Mouse (Mus musculus) liver, embryonic 12.5 days (tissue): ENCODE results near the gene Tmem184b. TPM values are rescaled to one million over a fixed set of nuclear protein-coding genes. Genes with fewer than 3 reads are reported as not detected.
A peak's percentile ranks its signal among the peaks of the same experiment; 100 is the strongest.

Experiments
- ATAC-seq: fragments of 200-750 bp; cut with Nextera tagmentation; 2 replicates; pipeline ENCODE4 v1.8.0; 2017; ENCODE audit warnings: moderate number of reproducible peaks, mild to moderate bottlenecking, moderate library complexity
- H3K27ac ChIP-seq: fragments of 300-500 bp; sonication (generic); 2 replicates; pipeline ENCODE4 v1.5.1; 2016; ENCODE audit warnings: mild to moderate bottlenecking
- H3K27me3 ChIP-seq: fragments of 300-500 bp; sonication (generic); replicated peaks from 2 replicates; pipeline ENCODE4 v1.6.1; 2016; ENCODE audit warnings: mild to moderate bottlenecking, moderate library complexity
- H3K36me3 ChIP-seq: fragments of 300-500 bp; sonication (generic); 2 replicates; pipeline ENCODE4 v1.6.1; 2016; ENCODE audit warnings: mild to moderate bottlenecking, moderate library complexity
- H3K4me1 ChIP-seq: fragments of 300-500 bp; sonication (generic); 2 replicates; pipeline ENCODE4 v1.6.1; 2016
- H3K4me2 ChIP-seq: fragments of 300-500 bp; sonication (generic); 2 replicates; pipeline ENCODE4 v1.6.1; 2016; ENCODE audit warnings: mild to moderate bottlenecking, moderate library complexity
- H3K4me3 ChIP-seq: fragments of 300-500 bp; sonication (generic); 2 replicates; pipeline ENCODE4 v1.5.1; 2016; ENCODE audit warnings: mild to moderate bottlenecking, moderate library complexity
- H3K9ac ChIP-seq: fragments of 300-500 bp; sonication (generic); 2 replicates; pipeline ENCODE4 v1.6.1; 2016; ENCODE audit warnings: mild to moderate bottlenecking, moderate library complexity
- H3K9me3 ChIP-seq: fragments of 300-500 bp; sonication (generic); replicated peaks from 2 replicates; pipeline ENCODE4 v1.6.1; 2016; ENCODE audit warnings: mild to moderate bottlenecking, moderate library complexity
- WGBS: fragments of 180-500 bp; shearing (Covaris S2); methylation state at CpG from one replicate; pipeline ENCODE4 v1.1.7; 2016; ENCODE audit not compliant: insufficient replicate concordance; 5-methylcytosine and 5-hydroxymethylcytosine counted together
- polyA plus RNA-seq: library from polyadenylated mRNA; unstranded; fragments of >200 nt; fragmentation: Nextera tagmentation; extraction: Ambion mirVana; gene quantifications from 2 replicates; pipeline ENCODE4 v1.2.1, GENCODE M21; 2016

Tmem184b gene
- polyA plus RNA-seq, 1 experiment from 2014 or later: 16.4 TPM

DNA sequence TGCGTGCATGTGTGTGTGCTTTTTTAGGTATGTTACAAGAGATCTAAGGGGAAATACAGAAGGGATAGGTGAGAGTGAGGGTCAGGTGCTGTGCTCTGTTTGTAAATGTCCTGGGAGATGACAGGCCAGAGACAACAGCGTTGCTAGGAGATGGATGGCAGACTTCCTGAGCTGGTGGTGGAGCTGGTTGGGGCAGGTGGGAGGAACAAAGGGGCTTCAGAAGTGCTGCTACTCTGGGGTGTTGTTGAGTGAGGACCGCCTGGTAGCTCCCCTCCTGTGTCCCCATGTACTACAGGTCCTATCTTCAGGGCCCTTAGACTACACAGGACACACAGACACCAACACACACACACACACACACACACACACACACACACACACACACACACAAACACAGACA, 28.6 kb downstream of the Tmem184b start:
- Histone ChIP-seq H3K9ac (no peak overlapping the region), H3K36me3 (peaks cover 53% of the 10 kb centered on the region), H3K27me3 (no peaks in the 10 kb centered on the region), H3K9me3 (no peaks in the 10 kb centered on the region), H3K4me3 (no peak overlapping the region), H3K4me2 (no peak overlapping the region), H3K27ac (no peak overlapping the region), H3K4me1 (peaks cover 5% of the 10 kb centered on the region; the same call in 1 of the 2 replicates)
- WGBS: 60% methylated on average over 3 of the region's 3 CpGs
- ATAC-seq: no peak

DNA sequence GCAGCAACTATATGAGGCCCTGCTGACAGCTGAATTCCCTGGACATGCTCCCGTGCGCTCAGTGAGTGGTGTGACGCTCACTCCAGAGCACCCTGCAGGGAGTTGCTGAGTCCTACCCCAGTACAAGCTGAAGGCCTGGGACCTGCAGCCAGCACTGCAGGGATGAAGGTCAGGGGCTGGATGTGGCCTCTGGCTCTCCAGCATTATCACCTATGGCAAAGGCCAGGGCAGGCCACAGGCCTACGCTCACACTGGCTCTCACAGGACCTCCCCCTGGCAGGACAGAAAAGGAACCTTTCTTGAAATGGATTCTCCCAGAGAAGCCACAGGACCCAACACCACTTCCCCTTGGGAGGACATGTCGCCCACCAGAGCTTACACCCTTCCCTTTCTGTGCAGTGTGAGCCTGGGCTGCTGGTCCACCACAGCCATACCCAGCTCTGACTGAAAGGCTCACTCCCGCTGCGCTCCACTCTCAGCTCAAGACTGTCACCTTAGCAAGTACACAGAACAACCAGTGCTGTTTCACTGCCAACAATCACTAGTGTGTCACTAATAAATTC, 33.0 kb downstream of the Tmem184b start:
- Histone ChIP-seq H3K9me3 (no peaks in the 10 kb centered on the region), H3K36me3 (peaks cover 48% of the 10 kb centered on the region), H3K27ac (no peak overlapping the region), H3K4me2 (no peak overlapping the region), H3K9ac (no peak overlapping the region), H3K4me3 (no peak overlapping the region), H3K27me3 (no peaks in the 10 kb centered on the region), H3K4me1 (peaks cover 26% of the 10 kb centered on the region)
- 72% methylated on average over 7 of the region's 7 CpGs for WGBS
- no peak for ATAC-seq

DNA sequence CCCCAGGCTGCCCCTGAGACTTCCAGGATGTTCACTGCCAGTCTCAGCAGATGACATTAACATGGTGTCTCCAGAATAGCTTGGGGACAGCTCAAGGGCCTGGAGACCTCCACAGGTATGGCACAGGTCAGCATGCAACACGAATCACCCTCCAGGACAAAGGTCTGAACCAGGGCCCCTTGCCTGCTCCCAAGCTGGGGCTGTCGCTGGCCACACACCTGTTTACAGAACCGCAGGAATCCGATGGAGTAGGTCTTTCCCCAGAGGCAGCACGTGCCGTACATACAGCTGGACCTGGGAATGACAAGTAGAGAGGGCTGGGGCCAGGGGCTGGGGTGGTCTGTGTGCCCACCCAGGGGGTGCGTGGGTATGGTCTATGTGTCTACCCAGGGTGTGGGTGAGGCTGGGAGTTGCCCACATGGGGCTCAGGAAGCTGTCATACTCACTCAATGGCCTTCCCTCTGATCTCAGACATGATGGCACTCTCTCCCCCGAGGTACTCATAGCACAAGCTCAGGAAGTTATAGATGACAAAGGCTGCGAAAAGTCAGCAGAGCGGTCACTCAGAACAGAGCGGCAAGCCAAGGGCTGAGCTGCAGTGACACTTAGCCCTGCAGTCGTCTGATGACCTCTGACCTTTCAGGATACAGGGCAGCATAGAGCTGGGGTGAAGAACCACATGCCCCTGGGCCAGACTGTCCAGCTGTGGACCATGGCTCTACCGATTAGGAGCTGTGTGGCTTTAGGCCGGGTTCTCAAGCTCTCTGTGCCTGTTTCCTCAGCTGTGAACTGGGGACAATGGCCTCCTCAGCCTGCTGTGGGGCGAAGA, 33.7 kb downstream of the Tmem184b start:
- no peak for ATAC-seq
- Histone ChIP-seq H3K27me3 (no peaks in the 10 kb centered on the region), H3K36me3 (peaks cover 48% of the 10 kb centered on the region)

DNA sequence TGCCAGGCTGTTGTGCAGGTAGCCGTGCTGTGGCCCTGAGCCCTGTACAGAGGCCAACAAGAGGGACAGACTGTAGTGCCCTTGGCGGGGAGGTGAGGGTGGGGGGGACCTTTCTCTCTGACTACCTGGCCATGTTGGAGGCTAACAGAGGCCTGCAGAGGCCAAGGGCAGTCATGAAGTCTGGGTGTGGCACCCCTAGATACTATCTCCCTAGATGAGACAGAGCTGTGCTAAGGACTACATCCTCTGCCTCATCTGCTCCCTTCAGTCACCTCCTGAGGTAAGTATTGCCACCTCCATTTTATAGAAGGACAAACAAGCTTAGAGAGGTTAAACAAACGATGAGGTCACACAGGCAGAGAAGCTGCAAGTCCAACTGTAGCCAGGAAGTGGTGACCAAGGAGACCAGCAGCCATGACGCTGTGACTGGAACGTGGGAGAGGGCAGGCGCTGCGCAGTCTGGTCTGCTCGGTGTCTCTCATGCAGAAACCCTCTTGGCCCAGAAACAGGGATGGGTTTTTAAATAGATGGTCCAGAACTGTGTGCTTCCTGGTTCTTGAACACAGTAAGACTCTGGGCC, 34.4 kb downstream of the Tmem184b start:
- no peak overlapping the region for H3K4me2 ChIP-seq
- no peak overlapping the region for H3K9ac ChIP-seq
- WGBS: 74% methylated on average over 8 of the region's 8 CpGs
- H3K36me3 ChIP-seq: peaks cover 51% of the 10 kb centered on the region
- 0 out of 2 replicates have a peak, but pooled peaks have one; percentile 17 for ATAC-seq
- peaks cover 26% of the 10 kb centered on the region for H3K4me1 ChIP-seq
- H3K27me3 ChIP-seq: no peaks in the 10 kb centered on the region
- H3K4me3 ChIP-seq: no peak overlapping the region
- H3K9me3 ChIP-seq: no peaks in the 10 kb centered on the region
- H3K27ac ChIP-seq: peak overlapping the region; percentile 30; the same call in 1 of the 2 replicates

More for the DNA sequence above, 33.7 kb downstream of the Tmem184b start:
- no peak overlapping the region for H3K4me3 ChIP-seq
- H3K4me1 ChIP-seq: peaks cover 26% of the 10 kb centered on the region
- no peak overlapping the region for H3K9ac ChIP-seq
- WGBS: 68% methylated on average over 15 of the region's 15 CpGs
- no peaks in the 10 kb centered on the region for H3K9me3 ChIP-seq
- no peak overlapping the region for H3K4me2 ChIP-seq
- no peak overlapping the region for H3K27ac ChIP-seq

DNA sequence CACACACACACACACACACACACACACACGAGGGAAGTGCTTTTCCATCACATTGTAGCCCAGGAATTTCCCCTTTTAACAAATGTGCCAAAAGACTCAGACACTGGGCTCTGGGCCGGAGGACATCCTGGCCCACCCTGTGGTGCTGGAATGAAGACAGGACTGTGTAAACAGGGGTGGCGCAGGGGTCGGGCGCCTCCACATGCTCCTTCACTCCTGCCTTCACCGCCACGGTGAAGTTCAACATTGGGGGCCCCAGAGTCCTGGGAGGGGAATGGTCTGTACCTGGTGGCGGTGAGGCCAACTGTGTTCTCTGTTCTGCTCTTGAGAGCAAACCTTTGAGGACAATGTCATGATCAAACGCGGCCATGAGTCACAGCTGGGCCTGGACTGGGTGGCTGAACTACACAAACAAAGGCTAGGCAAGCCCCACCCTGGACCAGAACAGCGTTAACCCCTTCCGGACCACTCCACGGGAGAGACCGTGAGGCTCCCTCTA, 35.0 kb downstream of the Tmem184b start:
- Histone ChIP-seq H3K4me1 (peaks cover 26% of the 10 kb centered on the region), H3K9ac (no peak overlapping the region), H3K9me3 (no peaks in the 10 kb centered on the region), H3K27me3 (no peaks in the 10 kb centered on the region), H3K4me2 (no peak overlapping the region), H3K36me3 (peaks cover 54% of the 10 kb centered on the region), H3K4me3 (no peak overlapping the region), H3K27ac (peak overlapping the region; percentile 30; the same call in 1 of the 2 replicates)
- 63% methylated on average over 14 of the region's 14 CpGs for WGBS
- ATAC-seq: peak; percentile 44; the same call in 1 of the 2 replicates

DNA sequence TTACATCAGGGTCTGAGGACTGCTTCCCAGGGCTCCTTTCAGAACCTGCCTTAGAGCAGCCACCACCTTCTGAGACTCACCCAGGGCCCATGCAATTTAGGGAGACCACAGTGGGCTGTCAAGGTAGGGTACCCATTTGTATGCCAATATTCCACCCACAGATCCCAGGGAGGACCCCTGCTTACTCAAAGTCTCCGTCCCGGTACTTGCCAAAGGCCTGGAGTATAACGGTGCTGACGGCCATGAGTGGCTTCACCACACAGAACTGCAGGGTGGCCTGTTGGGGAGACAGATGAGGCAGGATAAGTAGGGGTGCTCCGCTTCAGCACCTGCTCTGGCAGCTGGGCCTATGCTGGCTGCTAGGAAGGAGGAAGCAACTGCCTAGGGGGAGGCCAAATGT, 37.0 kb downstream of the Tmem184b start:
- Histone ChIP-seq H3K27me3 (no peaks in the 10 kb centered on the region), H3K4me1 (peaks cover 29% of the 10 kb centered on the region), H3K4me3 (no peak overlapping the region), H3K36me3 (peaks cover 63% of the 10 kb centered on the region), H3K4me2 (no peak overlapping the region), H3K9ac (no peak overlapping the region), H3K9me3 (no peaks in the 10 kb centered on the region), H3K27ac (no peak overlapping the region)
- ATAC-seq: no peak
- WGBS: 82% methylated on average over 5 of the region's 5 CpGs

DNA sequence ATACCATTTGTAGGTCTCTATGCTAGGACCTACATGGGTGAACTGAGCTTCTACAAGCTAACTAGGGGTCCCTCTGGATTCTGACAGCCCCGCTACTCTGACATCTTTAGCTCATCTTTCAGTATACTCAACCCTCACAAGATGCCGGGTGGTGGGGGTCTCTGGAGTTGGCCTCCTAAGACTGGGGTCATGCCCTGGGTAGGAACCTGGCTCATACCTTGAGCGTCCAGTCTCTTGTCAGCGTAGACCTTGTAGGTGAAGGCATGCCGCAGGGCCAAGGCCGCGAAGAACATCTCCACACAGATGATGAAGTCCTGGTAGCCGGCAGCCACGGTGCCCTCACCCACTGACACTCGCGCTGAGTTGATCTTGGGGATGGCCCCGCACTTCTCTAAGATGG, 38.3 kb downstream of the Tmem184b start:
- H3K9me3 ChIP-seq: no peaks in the 10 kb centered on the region
- peaks cover 40% of the 10 kb centered on the region for H3K4me1 ChIP-seq

DNA sequence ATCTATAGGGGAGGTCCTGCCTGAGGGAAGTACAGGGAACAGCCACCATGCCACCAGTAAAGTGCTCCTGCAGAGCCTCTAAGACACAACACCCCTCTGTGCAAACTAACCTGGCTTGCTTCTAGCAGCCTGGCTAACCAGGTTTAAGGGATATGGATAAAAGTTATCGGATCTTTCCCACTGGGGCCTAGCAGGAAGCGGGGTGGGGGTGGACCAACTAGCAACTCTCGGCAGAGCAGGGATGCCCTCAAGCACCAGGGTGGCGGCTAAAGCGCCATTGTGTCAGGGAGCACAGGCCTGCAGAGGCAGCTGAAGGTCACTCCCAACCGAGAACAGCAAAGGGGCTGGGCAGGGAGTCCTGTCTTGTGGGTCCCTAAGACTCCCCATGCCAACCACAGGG, 39.2 kb downstream of the Tmem184b start:
- Histone ChIP-seq H3K9me3 (no peaks in the 10 kb centered on the region), H3K27me3 (no peaks in the 10 kb centered on the region), H3K4me2 (no peak overlapping the region), H3K36me3 (peaks cover 60% of the 10 kb centered on the region), H3K9ac (no peak overlapping the region), H3K4me1 (peaks cover 36% of the 10 kb centered on the region), H3K4me3 (no peak overlapping the region), H3K27ac (no peak overlapping the region)
- WGBS: 60% methylated on average over 6 of the region's 6 CpGs
- ATAC-seq: no peak

More for the DNA sequence above, 38.3 kb downstream of the Tmem184b start:
- ATAC-seq: no peak
- Histone ChIP-seq H3K9ac (no peak overlapping the region), H3K27me3 (no peaks in the 10 kb centered on the region), H3K4me2 (no peak overlapping the region), H3K36me3 (peaks cover 64% of the 10 kb centered on the region), H3K4me3 (no peak overlapping the region), H3K27ac (no peak overlapping the region)
- WGBS: 85% methylated on average over 12 of the region's 12 CpGs

DNA sequence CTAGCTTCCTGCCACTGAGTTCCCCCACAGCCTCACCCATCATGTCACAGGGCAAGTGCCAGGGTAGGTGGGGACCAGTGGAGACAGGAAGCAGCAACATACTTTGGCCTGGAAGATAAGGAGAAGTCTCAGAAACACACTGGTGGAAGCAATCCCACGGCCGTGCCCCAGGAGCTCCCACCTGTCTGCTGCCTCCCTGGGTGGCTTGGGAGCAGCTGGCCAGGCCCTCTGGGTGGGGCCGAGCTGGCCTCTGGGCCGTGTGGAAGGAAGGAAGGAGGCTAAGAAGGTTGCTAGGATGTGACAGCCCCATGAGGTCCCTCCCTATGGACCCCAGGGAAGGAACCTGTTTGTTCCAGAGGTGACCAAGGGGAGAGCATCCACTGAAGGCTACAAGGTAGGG, 42.3 kb downstream of the Tmem184b start:
- peaks cover 46% of the 10 kb centered on the region for H3K4me1 ChIP-seq
- peaks cover 47% of the 10 kb centered on the region for H3K36me3 ChIP-seq
- no peak for ATAC-seq
- no peak overlapping the region for H3K27ac ChIP-seq
- no peaks in the 10 kb centered on the region for H3K9me3 ChIP-seq
- WGBS: 34% methylated on average over 4 of the region's 4 CpGs
- peaks cover 17% of the 10 kb centered on the region; the same call in 1 of the 2 replicates for H3K27me3 ChIP-seq
- no peak overlapping the region for H3K4me3 ChIP-seq
- no peak overlapping the region; the same call in 1 of the 2 replicates for H3K9ac ChIP-seq
- H3K4me2 ChIP-seq: no peak overlapping the region

DNA sequence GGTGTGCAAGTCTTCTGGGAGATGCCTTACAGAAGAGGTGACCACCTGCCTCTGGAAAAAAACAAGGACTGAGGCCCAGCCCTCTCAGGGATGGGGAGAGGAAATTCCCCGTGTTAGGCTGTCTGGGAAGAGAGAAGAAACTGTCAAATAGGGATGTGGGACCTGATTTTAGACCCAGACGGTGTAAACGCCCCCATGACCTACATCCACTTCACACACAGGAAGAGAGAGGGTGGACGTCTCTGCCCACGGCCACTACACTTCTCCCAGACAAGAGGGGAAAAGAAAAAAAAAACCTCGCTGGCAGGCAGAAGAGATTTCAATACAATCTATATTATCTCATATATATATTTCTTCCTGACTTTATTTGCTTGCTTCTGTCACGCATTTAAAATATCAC, 43.0 kb downstream of the Tmem184b start:
- Histone ChIP-seq H3K4me1 (peaks cover 47% of the 10 kb centered on the region), H3K36me3 (peaks cover 40% of the 10 kb centered on the region), H3K9ac (no peak overlapping the region), H3K4me2 (no peak overlapping the region), H3K27me3 (peaks cover 18% of the 10 kb centered on the region; the same call in 1 of the 2 replicates), H3K27ac (0 out of 2 replicates have a peak overlapping the region, but pooled peaks have one; percentile 23), H3K9me3 (no peaks in the 10 kb centered on the region), H3K4me3 (no peak overlapping the region)
- ATAC-seq: no peak
- 38% methylated on average over 7 of the region's 7 CpGs for WGBS

DNA sequence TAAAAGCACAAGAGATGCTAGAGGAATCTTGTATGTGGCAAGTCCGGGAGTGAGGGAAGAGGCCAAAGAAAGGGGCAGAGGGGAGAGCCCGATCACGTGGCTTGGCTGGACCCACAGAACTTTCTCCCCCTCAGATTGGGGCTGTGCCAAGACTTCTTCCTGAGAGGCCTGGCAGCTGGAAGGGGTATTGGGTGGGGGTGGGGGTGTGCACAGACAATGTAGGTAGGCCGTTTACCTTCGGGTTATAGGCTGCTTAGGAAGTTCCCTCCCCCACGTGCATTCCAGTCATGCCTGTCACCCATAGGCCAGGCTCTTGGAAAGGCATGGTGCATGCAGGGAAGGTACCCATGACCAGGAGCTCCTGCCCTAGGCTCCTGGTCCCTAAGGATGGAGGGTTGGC, 43.4 kb downstream of the Tmem184b start:
- 0 out of 2 replicates have a peak overlapping the region, but pooled peaks have one; percentile 23 for H3K27ac ChIP-seq
- peaks cover 47% of the 10 kb centered on the region for H3K4me1 ChIP-seq
- 35% methylated on average over 6 of the region's 6 CpGs for WGBS
- no peak overlapping the region for H3K4me2 ChIP-seq
- H3K4me3 ChIP-seq: no peak overlapping the region
- no peak for ATAC-seq
- no peaks in the 10 kb centered on the region for H3K9me3 ChIP-seq
- peaks cover 36% of the 10 kb centered on the region for H3K36me3 ChIP-seq
- H3K9ac ChIP-seq: no peak overlapping the region
- H3K27me3 ChIP-seq: peaks cover 18% of the 10 kb centered on the region; the same call in 1 of the 2 replicates
